Mouse (Mus musculus) fat pad, adult 2 months (tissue): ENCODE measurements around the gene Tmem135.
"Not testable (repeated sequence)": the region's sequence is repeated elsewhere in the genome, so short reads cannot be mapped to it uniquely, and the experiment has no call there.

Experiments
- DNase-seq: peaks from one replicate; pipeline ENCODE4 v3.0.0-alpha.2; 2011; ENCODE audit warnings: low read depth, low spot score; ENCODE audit errors: extremely low read depth

Tmem135 gene

DNA sequence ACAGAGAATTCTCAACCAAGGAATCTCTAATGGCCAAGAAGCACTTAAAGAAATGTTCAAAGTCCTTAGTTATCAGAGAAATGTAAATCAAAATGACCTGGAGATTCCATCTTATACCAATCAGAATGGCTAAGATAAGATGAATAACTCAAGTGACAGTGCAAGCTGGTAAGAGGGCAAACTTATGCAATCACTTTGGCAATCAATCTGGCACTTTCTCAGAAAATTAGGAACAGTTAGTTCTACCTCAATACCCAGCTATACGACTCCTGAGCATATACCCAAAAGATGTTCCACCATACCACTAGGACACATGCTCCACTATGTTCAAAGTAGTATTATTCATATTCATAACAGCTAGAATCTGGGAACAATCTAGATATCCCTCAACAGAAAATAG, 74.1 kb downstream of the Tmem135 start:
- peak; percentile 68 for DNase-seq

GRCm38 (mm10) chr7:89327731-89328130, 76.3 kb downstream of the Tmem135 start:
- DNase-seq: no peak

GRCm38 (mm10) chr7:89326761-89327160, 77.3 kb downstream of the Tmem135 start:
- no peak for DNase-seq

GRCm38 (mm10) chr7:89326202-89326601, 77.8 kb downstream of the Tmem135 start:
- DNase-seq: no peak

DNA sequence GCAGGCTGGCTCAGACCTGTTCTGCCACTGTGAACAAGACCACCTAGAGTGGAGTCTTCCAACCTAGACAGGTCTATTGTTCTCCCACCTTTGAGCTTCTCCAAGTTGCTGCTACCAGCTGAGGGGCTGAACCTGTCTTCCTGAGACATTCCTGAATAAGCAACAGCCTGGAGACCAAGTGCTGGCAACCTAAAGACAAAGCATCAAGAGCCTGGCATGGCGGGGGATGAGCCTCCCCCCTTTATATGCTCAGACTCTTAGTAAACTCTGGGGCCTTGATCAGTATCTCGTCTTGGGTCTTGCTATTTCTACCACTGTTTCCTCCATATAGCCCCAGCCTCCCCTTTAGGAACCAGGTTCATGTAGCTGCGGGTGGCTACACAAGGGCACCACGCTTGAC, 81.3 kb downstream of the Tmem135 start:
- not testable (repeated sequence) for DNase-seq

GRCm38 (mm10) chr7:89319351-89319750, 84.7 kb downstream of the Tmem135 start:
- DNase-seq: peak; percentile 92

DNA sequence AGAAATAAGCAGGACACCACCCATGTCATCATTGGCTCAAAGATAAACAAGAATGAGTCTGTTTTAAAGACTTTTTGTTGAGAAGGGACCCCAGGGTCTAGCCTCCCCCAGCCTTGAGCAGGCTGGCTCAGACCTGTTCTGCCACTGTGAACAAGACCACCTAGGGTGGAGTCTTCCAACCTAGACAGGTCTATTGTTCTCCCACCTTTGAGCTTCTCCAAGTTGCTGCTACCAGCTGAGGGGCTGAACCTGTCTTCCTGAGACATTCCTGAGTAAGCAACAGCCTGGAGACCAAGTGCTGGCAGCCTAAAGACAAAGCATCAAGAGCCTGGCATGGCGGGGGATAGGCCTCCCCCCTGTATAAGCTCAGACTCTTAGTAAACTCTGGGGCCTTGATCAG, 86.9 kb downstream of the Tmem135 start:
- not testable (repeated sequence) for DNase-seq

DNA sequence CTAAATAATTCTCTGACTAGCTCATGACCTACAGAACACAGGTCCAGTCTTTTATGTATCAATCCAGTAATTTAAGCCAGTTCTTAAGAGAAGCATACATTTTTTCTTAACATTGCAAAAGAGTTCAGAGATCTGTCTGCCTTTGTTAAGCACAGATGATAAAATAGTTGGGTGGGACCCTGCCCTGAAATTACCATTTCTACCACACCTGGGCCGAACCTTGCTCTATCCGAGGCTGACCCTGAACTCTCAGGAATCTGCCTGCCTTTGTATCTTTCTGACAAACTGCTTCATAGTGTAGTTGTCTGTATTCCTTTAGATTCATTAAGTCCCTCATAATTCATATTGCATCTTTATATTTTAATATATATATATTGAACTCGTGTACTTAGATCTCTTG, 87.9 kb downstream of the Tmem135 start:
- DNase-seq: no peak

GRCm38 (mm10) chr7:89311555-89311954, 92.5 kb downstream of the Tmem135 start:
- DNase-seq: no peak

- no peak for DNase-seq
Observed at GRCm38 (mm10) chr7:89308926-89309325, 95.1 kb downstream of the Tmem135 start.

GRCm38 (mm10) chr7:89308238-89308637, 95.8 kb downstream of the Tmem135 start:
- DNase-seq: no peak

DNA sequence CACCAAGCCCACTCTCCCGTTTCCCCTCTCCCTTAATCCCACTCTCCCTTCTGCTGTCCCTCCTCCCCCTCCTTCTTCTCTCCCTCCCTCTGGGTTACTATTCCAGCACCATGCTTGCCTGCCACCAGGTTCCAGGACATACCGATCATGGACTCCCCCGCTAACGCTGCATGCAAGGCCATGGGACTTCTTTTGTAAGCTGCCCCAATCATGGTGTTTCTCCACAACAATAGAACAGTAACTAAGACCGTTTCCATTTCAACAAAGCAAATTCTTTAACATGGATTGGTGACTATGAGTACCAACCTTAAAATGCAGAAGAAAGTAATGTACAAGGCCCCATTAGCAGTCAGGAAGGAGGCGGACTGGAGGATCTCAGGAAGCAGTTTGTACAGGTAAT, 97.2 kb downstream of the Tmem135 start:
- no peak for DNase-seq

- no peak for DNase-seq
Observed at GRCm38 (mm10) chr7:89304958-89305357, 99.1 kb downstream of the Tmem135 start.

- DNase-seq: peak; percentile 62
Observed at GRCm38 (mm10) chr7:89303765-89304164, 100.3 kb downstream of the Tmem135 start.

DNA sequence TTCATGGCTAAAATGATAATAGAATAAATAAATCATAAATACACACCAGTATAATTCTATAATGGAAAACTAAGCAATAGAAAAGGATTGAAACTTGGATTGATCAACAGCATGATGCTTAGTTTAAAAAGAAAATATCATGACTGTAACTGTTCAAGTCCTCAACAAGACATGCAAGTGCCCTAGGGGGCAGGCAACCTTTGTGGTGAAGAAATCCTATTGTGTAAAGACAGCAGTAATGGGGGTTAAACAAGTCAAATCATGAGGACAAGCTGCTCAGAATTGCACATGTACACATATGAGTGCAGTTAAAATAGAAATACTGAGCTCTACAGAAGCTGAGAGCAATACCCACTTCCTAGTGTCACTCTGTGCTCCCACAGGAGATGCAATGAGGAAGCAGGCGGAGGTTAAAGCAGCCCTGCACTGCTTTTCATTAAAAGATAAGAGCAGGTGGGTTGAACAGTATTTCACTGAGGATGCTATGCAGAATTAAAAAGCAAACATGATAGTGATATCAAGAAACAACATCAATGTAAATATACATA, 105.0 kb downstream of the Tmem135 start:
- DNase-seq: peak; percentile 92

DNA sequence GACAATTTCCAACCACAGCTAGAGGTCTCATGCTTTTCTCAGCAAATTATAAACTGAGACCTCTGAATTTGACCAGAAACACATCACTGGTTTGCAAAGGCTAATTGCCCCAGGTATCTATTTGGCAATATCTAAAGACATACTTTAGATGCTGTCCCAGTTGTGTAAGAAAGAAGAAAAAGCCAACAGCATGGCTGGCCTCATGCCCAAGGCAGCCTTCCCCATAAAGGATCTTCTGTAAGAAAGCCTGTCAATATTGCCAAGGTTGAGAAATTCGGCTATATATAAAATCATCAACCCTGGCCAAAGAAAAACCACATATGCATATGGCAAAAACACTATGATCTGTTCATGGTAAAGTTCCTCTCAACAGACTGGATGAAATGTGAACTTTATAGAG, 107.1 kb downstream of the Tmem135 start:
- DNase-seq: peak; percentile 99

DNA sequence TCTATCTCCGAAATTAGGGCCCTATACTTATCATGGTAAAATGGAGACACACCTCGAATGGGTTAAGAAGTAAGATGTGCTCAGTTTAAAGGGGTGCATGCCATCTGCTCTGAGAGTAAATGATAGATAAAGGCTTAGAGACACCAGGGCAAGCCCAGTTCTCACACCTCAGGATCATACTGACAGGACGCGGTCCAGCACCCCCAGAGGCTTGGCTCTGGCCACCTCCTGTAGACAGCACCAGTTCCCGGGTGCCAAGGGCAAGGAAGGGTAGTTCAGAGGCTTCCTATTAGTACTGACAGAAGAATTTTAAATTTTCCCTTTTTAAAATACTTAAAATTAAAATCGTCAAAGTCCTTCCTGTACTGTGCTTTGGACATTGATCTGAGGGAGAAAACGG, 121.4 kb downstream of the Tmem135 start:
- no peak for DNase-seq

- DNase-seq: not testable (repeated sequence)
Observed at GRCm38 (mm10) chr7:89270438-89270837, 133.6 kb downstream of the Tmem135 start.

DNA sequence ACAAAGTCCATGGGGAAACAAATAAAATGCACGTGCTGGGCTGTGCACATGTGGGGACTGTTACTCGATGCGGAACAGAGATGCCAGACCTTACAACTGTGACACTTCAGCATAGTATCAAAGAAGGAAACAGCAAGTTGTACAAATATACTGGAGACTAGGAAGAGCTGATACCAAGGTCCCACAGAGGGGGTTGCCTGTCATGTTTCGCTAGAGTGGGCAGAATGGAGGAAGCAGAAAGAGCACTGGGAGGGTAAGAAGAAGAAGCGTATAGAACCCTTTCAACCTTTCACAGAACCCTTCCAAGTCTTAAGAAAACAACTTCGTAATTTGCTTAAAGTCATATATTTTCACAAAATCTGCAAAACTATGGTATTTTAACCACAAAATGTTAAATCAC, 134.2 kb downstream of the Tmem135 start:
- no peak for DNase-seq

GRCm38 (mm10) chr7:89267542-89267941, 136.5 kb downstream of the Tmem135 start:
- DNase-seq: no peak

DNA sequence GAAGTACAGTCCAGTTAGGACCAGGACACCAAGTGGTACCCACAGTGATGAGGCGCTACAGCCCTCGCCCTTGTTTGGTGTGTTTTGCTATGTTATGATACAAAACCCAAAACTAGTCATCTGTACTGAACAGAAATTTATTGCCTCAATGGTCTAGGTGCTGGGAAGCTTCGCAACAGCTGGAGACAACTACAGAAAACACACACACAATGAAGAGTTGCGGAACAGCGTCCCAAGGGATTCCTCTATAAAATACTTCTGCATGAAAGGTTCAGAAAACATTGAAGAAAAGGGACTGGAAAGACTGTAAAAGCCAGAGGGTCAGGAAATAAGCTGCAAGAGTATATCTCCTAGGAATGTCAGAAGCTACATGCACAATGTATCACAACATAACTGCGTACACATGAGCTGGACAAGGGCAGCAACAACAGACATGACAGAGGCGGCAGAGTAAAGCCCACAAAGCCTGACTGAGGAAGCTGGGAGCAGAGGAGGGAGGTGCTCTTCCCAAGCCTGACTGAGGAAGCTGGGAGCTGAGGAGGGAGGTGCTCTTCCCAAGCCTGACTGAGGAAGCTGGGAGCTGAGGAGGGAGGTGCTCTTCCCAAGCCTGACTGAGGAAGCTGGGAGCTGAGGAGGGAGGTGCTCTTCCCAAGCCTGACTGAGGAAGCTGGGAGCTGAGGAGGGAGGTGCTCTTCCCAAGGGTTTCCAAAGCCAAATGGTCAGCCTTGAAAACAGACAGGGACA, 137.8 kb downstream of the Tmem135 start:
- DNase-seq: no peak

DNA sequence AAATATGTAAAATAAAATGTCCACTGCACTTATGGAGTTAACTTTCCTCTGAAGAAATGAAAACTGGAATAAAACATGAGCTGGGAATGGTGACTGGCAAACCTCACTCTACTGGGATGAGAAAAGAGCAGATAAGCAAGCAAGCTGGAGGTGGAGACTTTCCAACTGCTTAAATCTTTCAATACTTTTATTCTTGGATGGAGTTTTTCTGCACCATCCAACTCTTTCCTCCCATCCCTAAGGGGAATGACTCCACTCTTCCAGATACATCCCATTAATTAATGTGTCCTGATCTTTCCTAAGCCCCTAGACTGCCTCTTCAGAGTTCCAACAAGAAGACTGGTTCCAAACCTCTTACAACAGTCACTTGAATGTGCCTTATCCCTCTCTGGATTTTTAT, 143.1 kb downstream of the Tmem135 start:
- no peak for DNase-seq

- DNase-seq: no peak
Observed at GRCm38 (mm10) chr7:89258832-89259231, 145.2 kb downstream of the Tmem135 start.
